15 mouse cellular contexts compared by ENCODE assay signal in genomic region chr9:106290636-106291122, GRCm38 (mm10). TPM values are rescaled to one million over a fixed set of nuclear protein-coding genes. Genes with fewer than 3 reads are reported as not detected.
DNase-seq lines count a peak whose midpoint lies in the region; ATAC-seq and TF ChIP-seq lines count a peak whose summit lies in the region.
"Had no signal": no experiment of that assay in that cellular context is flagged by ENCODE, and none has a peak within 500 bp of the region (broad histone marks: within the 10 kb centered on the region; RNA-seq: fewer than 3 reads in every experiment).

No protein-coding gene starts in this region.

- H3K4me2 ChIP-seq in heart, embryonic 11.5 days = no peak overlapping the region
- H3K4me2 ChIP-seq: embryonic facial prominence, embryonic 13.5 days; limb, embryonic 15.5 days had no signal

- no peak for TF ChIP-seq CTCF in heart, adult 2 months (IDR thresholded peaks at IDR 0.05)

- 89% methylated on average over 17 of the region's 17 CpGs for WGBS in heart, adult 2 months
- 79% methylated on average over 17 of the region's 17 CpGs for WGBS in heart, embryonic 11.5 days (ENCODE audit: insufficient replicate concordance)

- no peaks in the 10 kb centered on the region for H3K9me3 ChIP-seq in heart, embryonic 11.5 days (replicated peaks; ENCODE audit: control insufficient read depth, low read length)
- H3K9me3 ChIP-seq: embryonic facial prominence, embryonic 13.5 days; limb, embryonic 15.5 days had no signal

- no peaks in the 10 kb centered on the region for H3K27me3 ChIP-seq in heart, adult 2 months (ENCODE audit: control insufficient read depth, insufficient read depth, low read length)
- H3K27me3 ChIP-seq in heart, embryonic 11.5 days (ENCODE audit: control insufficient read depth, insufficient read depth, low read length) = no peaks in the 10 kb centered on the region
- H3K27me3 ChIP-seq: embryonic facial prominence, embryonic 13.5 days; limb, embryonic 15.5 days had no signal

- TF ChIP-seq EP300 in heart, adult 2 months (IDR thresholded peaks at IDR 0.05; ENCODE audit: insufficient read depth, low read depth, low read length) = no peak

- no peaks in the 10 kb centered on the region for H3K79me2 ChIP-seq in heart, adult 2 months (replicated peaks; ENCODE audit: control insufficient read depth, insufficient read depth, low read length)

- ATAC-seq in heart, embryonic 11.5 days (replicated peaks; ENCODE audit: insufficient number of reproducible peaks, low FRiP score, low TSS enrichment) = no peak
- ATAC-seq: forebrain, embryonic 16.5 days had no signal

- H3K27ac ChIP-seq in heart, adult 2 months = no peak overlapping the region
- no peak overlapping the region for H3K27ac ChIP-seq in heart, embryonic 11.5 days (ENCODE audit: low read depth, low read length)
- H3K27ac ChIP-seq: embryonic facial prominence, embryonic 13.5 days; limb, embryonic 15.5 days had no signal

- H3K4me3 ChIP-seq in heart, adult 2 months = no peak overlapping the region
- H3K4me3 ChIP-seq in heart, embryonic 11.5 days (ENCODE audit: low read depth, low read length) = no peak overlapping the region
- H3K4me3 ChIP-seq: embryonic facial prominence, embryonic 13.5 days; limb, embryonic 15.5 days had no signal

- no peak for TF ChIP-seq POLR2A in heart, adult 2 months (IDR thresholded peaks at IDR 0.05; ENCODE audit: insufficient read depth, low read depth, low read length)

- H3K36me3 ChIP-seq in heart, adult 2 months (ENCODE audit: control insufficient read depth, insufficient read depth, low read length) = no peaks in the 10 kb centered on the region
- H3K36me3 ChIP-seq in heart, embryonic 11.5 days (ENCODE audit: control insufficient read depth, insufficient read depth, low read length) = peaks cover 3% of the 10 kb centered on the region; the same call in 1 of the 2 replicates

- peaks cover 4% of the 10 kb centered on the region; the same call in 1 of the 2 replicates for H3K4me1 ChIP-seq in heart, adult 2 months (ENCODE audit: control insufficient read depth, insufficient read depth, low read length)
- H3K4me1 ChIP-seq in heart, embryonic 11.5 days (ENCODE audit: control insufficient read depth, insufficient read depth, low read length) = no peaks in the 10 kb centered on the region
- H3K4me1 ChIP-seq: embryonic facial prominence, embryonic 13.5 days had no signal

- no peak overlapping the region for H3K9ac ChIP-seq in heart, adult 2 months (ENCODE audit: low read depth, low read length)
- H3K9ac ChIP-seq in heart, embryonic 11.5 days (ENCODE audit: low read depth, low read length) = no peak overlapping the region
- H3K9ac ChIP-seq: embryonic facial prominence, embryonic 13.5 days; limb, embryonic 15.5 days had no signal

- peak; percentile 88 for DNase-seq in heart, adult 11 months
- no peak for DNase-seq in heart, adult 2 months
- DNase-seq in layer of hippocampus, adult 8-10 months (ENCODE audit: low spot score in 2 of 2) = peak; percentile 82 to 85
- DNase-seq in lung, adult 18-20 months = peak; percentile 71 to 77
- peak; percentile 77 to 85 for DNase-seq in right cerebral cortex, postnatal 10 days (ENCODE audit: low spot score in 2 of 2)
- no peak for DNase-seq in kidney, adult 8-10 months
- no peak for DNase-seq in cerebellum, postnatal 10 days
- DNase-seq: adrenal gland, postnatal 36 days; cerebellum, adult 18-20 months; heart, postnatal 4 days; thymus, adult 2 months had no signal

- intact Hi-C loops in heart, adult 2 months (cut with DNase I) = no loop called here

RNA-seq across cellular contexts. Expression of gene Poc1a, which starts 9.8 kb away (rescaled TPM):
- total RNA-seq in heart, adult 2 months (2021) = 1 to 10 TPM; 3.2 to 4.0 TPM
- 5.9 and 6.2 TPM in 2 replicates for polyA plus RNA-seq in heart, adult 2 months (2012; rRNA removed)
- 10 to 100 TPM; 14.7 to 17.7 (median 16.2) TPM for total RNA-seq in layer of hippocampus, adult 8-10 months (2022)
- polyA plus RNA-seq in heart, embryonic 11.5 days (2014; fragmentation: Nextera tagmentation; extraction: Ambion mirVana) = 28.4 and 31.1 TPM in 2 replicates

RNA-seq across cellular contexts. Expression of gene Alas1, which starts 42.2 kb away (rescaled TPM):
- total RNA-seq in heart, adult 2 months (2021) = 100 to 1,000 TPM; 438 to 443 TPM
- 382 and 470 TPM in 2 replicates for polyA plus RNA-seq in heart, adult 2 months (2012; rRNA removed)
- 100 to 1,000 TPM; 146 to 162 (median 156) TPM for total RNA-seq in layer of hippocampus, adult 8-10 months (2022)
- 121 and 128 TPM in 2 replicates for polyA plus RNA-seq in heart, embryonic 11.5 days (2014; fragmentation: Nextera tagmentation; extraction: Ambion mirVana)

Comparison
In these comparisons a context has a peak if more than half of its experiments do, and no peak if none do; other contexts are left out.
1. DNase-seq: peak in heart, adult 11 months (single experiment), layer of hippocampus, adult 8-10 months (2 of 2), lung, adult 18-20 months (2 of 2) and right cerebral cortex, postnatal 10 days (2 of 2); none in heart, adult 2 months (0 of 2), kidney, adult 8-10 months (0 of 2) and cerebellum, postnatal 10 days (0 of 2).